Mouse (Mus musculus) liver, postnatal 0 days (tissue): ENCODE measurements around the gene Jph2. TPM values are rescaled to one million over a fixed set of nuclear protein-coding genes. Genes with fewer than 3 reads are reported as not detected.

Experiments used
- ATAC-seq: fragments of 200-750 bp; cut with Nextera tagmentation; 2 replicates; pipeline ENCODE4 v1.8.0; 2017; ENCODE audit warnings: mild to moderate bottlenecking, moderate library complexity
- DNase-seq: peaks from one replicate; pipeline ENCODE4 v3.0.0-alpha.2; 2016
- H3K27ac ChIP-seq: fragments of 300-500 bp; sonication (generic); 2 replicates; pipeline ENCODE4 v1.5.1; 2014; ENCODE audit warnings: antibody characterized with exemption, moderate library complexity, mild to moderate bottlenecking, low read depth
- H3K27me3 ChIP-seq: fragments of 300-500 bp; sonication (generic); 2 replicates; pipeline ENCODE4 v1.6.1; 2014; ENCODE audit warnings: low read length, control low read depth, mixed read lengths; ENCODE audit not compliant: insufficient read depth
- H3K36me3 ChIP-seq: fragments of 300-500 bp; sonication (generic); replicated peaks from 2 replicates; pipeline ENCODE4 v1.6.1; 2014; ENCODE audit warnings: mild to moderate bottlenecking, control low read depth, low read length, moderate library complexity, mixed read lengths; ENCODE audit not compliant: insufficient read depth
- H3K4me1 ChIP-seq: fragments of 300-500 bp; sonication (generic); 2 replicates; pipeline ENCODE4 v1.6.1; 2014; ENCODE audit warnings: antibody characterized with exemption, mild to moderate bottlenecking, control low read depth; ENCODE audit not compliant: insufficient read depth
- H3K4me2 ChIP-seq: fragments of 300-500 bp; sonication (generic); 2 replicates; pipeline ENCODE4 v1.6.1; 2014; ENCODE audit warnings: low read depth, mild to moderate bottlenecking, low read length, moderate library complexity, mixed read lengths
- H3K4me3 ChIP-seq: fragments of 300-500 bp; sonication (generic); 2 replicates; pipeline ENCODE4 v1.5.1; 2014; ENCODE audit warnings: low read depth, low read length
- H3K9ac ChIP-seq: fragments of 300-500 bp; sonication (generic); replicated peaks from 2 replicates; pipeline ENCODE4 v1.6.1; 2014; ENCODE audit warnings: mild to moderate bottlenecking, moderate library complexity
- H3K9me3 ChIP-seq: fragments of 300-500 bp; sonication (generic); 2 replicates; pipeline ENCODE4 v1.6.1; 2016; ENCODE audit warnings: mild to moderate bottlenecking, control low read depth, low read length, mixed read lengths
- CTCF ChIP-seq: sonication (generic); IDR thresholded peaks from 2 replicates; pipeline ENCODE4 v1.5.1; 2016; ENCODE audit warnings: antibody characterized with exemption, low read depth
- EP300 ChIP-seq: IDR thresholded peaks from 2 replicates; pipeline ENCODE4 v1.6.1; 2016; ENCODE audit warnings: antibody characterized with exemption, low read depth, mild to moderate bottlenecking
- WGBS: fragments of 180-500 bp; shearing (Covaris S2); extraction: QIAGEN DNeasy Blood & Tissue Kit; methylation state at CpG from one replicate; pipeline ENCODE4 v1.1.7; 2014; ENCODE audit not compliant: insufficient replicate concordance; 5-methylcytosine and 5-hydroxymethylcytosine counted together
- polyA plus RNA-seq: library from polyadenylated mRNA; unstranded; fragments of >200 nt; fragmentation: Nextera tagmentation; extraction: Ambion mirVana; gene quantifications from 2 replicates; pipeline ENCODE4 v1.2.1, GENCODE M21; 2015

Gene Jph2
- polyA plus RNA-seq, 1 experiment from 2014 or later: 0.11 TPM

DNA sequence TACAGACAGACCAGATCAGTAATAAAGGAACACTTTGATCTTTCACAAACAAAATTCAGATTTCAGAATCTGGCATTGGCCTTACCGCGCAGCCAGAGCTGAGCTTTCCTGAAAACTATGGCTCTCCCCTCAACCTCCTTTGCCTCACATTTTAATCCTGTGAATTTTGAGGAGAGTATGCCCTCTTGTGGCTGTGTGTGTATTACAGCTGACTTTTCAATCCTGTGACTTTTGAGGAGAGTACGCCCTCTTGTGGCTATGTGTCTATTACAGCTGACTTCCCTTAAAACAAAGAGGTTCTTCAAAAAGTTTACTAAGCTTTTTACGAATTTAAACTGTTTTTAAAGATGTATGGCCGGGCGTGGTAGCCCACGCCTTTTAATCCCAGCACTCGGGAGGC lies 3.4 kb upstream of the Jph2 start:
- Histone ChIP-seq H3K36me3 (peaks cover 10% of the 10 kb centered on the region), H3K4me3 (no peak overlapping the region), H3K27ac (no peak overlapping the region), H3K4me2 (no peak overlapping the region), H3K4me1 (peaks cover 14% of the 10 kb centered on the region; the same call in 1 of the 2 replicates), H3K9ac (no peak overlapping the region), H3K9me3 (no peaks in the 10 kb centered on the region), H3K27me3 (no peaks in the 10 kb centered on the region)
- ATAC-seq (peak; percentile 38; the same call in 1 of the 2 replicates), DNase-seq (peak; percentile 83)
- WGBS: 4% methylated on average over 8 of the region's 8 CpGs
- TF ChIP-seq CTCF (peak; percentile 99), EP300 (no peak; the same call in 1 of the 2 replicates)

GRCm38 (mm10) chr2:163399222-163399621 lies 1.4 kb upstream of the Jph2 start:
- no peak for ATAC-seq
- 60% methylated on average over 8 of the region's 8 CpGs for WGBS
- Histone ChIP-seq H3K36me3 (no peaks in the 10 kb centered on the region), H3K9me3 (no peaks in the 10 kb centered on the region), H3K4me3 (no peak overlapping the region), H3K27ac (no peak overlapping the region), H3K4me2 (no peak overlapping the region), H3K9ac (no peak overlapping the region), H3K27me3 (no peaks in the 10 kb centered on the region), H3K4me1 (peaks cover 11% of the 10 kb centered on the region; the same call in 1 of the 2 replicates)
- DNase-seq: no peak
- TF ChIP-seq CTCF: no peak

DNA sequence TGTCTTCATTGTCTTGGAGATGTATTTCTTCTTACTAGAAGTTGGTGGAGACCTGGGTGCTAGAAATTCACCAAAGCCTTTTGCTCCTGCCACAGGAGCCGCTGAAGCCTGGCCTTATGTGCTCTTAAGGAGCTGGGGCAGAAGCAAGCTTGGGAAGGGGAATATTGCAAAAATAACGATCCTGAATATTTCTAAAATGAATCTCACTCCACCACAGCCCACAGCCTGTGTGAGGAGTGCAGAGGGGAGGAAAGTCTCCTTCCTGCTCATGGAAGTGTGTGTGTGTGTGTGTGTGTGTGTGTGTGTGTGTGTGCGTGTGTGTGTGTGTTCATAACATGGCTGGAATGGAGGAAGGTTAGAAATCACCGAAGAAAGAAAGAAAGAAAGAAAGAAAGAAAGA lies 977 bp upstream of the Jph2 start:
- ATAC-seq (no peak), DNase-seq (no peak)
- 72% methylated on average over 4 of the region's 4 CpGs for WGBS
- Histone ChIP-seq H3K4me2 (no peak overlapping the region), H3K27ac (no peak overlapping the region), H3K9ac (no peak overlapping the region), H3K4me3 (no peak overlapping the region), H3K27me3 (no peaks in the 10 kb centered on the region), H3K4me1 (peaks cover 8% of the 10 kb centered on the region; the same call in 1 of the 2 replicates), H3K36me3 (no peaks in the 10 kb centered on the region), H3K9me3 (no peaks in the 10 kb centered on the region)
- TF ChIP-seq EP300 (no peak), CTCF (no peak)

DNA sequence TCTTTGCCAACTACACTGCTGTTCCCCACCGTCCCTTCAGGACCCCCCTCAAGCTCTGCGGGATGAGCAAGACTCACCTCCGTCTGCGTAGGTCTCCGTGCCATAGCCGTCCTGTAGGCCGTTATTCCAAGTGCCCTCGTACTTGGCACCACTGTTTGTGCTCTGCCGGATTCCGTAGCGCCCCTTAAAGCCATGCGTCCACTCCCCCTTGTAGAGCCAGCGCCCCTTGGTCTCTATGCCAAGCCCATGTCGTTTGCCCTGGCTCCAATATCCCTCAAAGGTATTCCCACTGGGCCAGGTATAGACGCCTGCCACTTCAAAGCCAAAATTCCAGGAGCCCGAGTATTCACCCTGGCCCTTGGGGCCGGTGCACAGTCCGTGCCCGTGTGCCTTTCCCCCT lies 722 bp downstream of the Jph2 start:
- WGBS: 85% methylated on average over 19 of the region's 19 CpGs
- TF ChIP-seq CTCF (no peak), EP300 (no peak)
- H3K27ac ChIP-seq: no peak overlapping the region
- H3K4me3 ChIP-seq: no peak overlapping the region
- ATAC-seq (no peak), DNase-seq (no peak)
- H3K36me3 ChIP-seq: no peaks in the 10 kb centered on the region
- no peak overlapping the region for H3K9ac ChIP-seq
- H3K4me2 ChIP-seq: 0 out of 2 replicates have a peak overlapping the region, but pooled peaks have one; percentile 15
- no peaks in the 10 kb centered on the region for H3K4me1 ChIP-seq
- no peaks in the 10 kb centered on the region for H3K9me3 ChIP-seq
- no peaks in the 10 kb centered on the region for H3K27me3 ChIP-seq

DNA sequence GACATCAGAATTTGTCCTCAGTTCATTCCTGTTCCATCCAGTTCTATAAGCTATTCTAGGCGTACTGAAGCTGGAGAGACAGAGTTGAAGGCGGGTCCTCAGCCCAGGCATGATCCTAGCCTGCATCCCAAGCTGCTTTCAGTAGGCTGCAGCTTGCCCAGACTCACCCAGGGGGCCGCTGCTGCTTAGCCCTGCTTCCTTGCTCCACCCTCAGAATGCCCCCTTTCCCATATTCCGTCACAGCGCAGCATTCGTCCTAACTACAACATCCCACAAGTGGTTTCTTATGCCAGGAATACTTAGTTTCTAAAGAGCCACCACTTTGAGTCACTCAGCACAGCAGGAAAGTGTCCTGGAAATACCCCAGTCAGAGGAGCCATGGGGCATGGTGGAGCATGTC lies 2.8 kb downstream of the Jph2 start:
- H3K4me1 ChIP-seq: no peaks in the 10 kb centered on the region
- no peak overlapping the region for H3K27ac ChIP-seq
- 71% methylated on average over 6 of the region's 6 CpGs for WGBS
- H3K4me2 ChIP-seq: no peak overlapping the region
- TF ChIP-seq EP300 (no peak), CTCF (no peak)
- H3K4me3 ChIP-seq: no peak overlapping the region
- H3K9ac ChIP-seq: no peak overlapping the region
- DNase-seq (no peak), ATAC-seq (no peak)
- no peaks in the 10 kb centered on the region for H3K27me3 ChIP-seq
- H3K9me3 ChIP-seq: no peaks in the 10 kb centered on the region
- H3K36me3 ChIP-seq: no peaks in the 10 kb centered on the region

GRCm38 (mm10) chr2:163393976-163394375 lies 3.8 kb downstream of the Jph2 start:
- DNase-seq: no peak
- no peak for ATAC-seq
- WGBS: 63% methylated on average over 6 of the region's 6 CpGs
- Histone ChIP-seq H3K4me3 (no peak overlapping the region), H3K36me3 (no peaks in the 10 kb centered on the region), H3K4me2 (no peak overlapping the region), H3K4me1 (no peaks in the 10 kb centered on the region), H3K27ac (no peak overlapping the region), H3K27me3 (no peaks in the 10 kb centered on the region), H3K9me3 (no peaks in the 10 kb centered on the region), H3K9ac (no peak overlapping the region)
- no peak for TF ChIP-seq EP300
- TF ChIP-seq CTCF: no peak

- TF ChIP-seq CTCF (no peak), EP300 (no peak)
- no peak for ATAC-seq
Observed at GRCm38 (mm10) chr2:163393241-163393640, 4.6 kb downstream of the Jph2 start.

More at GRCm38 (mm10) chr2:163393241-163393640, 4.6 kb downstream of the Jph2 start:
- H3K27me3 ChIP-seq: no peaks in the 10 kb centered on the region
- H3K4me1 ChIP-seq: no peaks in the 10 kb centered on the region
- WGBS: 78% methylated on average over 10 of the region's 10 CpGs
- no peak for DNase-seq
- H3K9ac ChIP-seq: no peak overlapping the region
- no peaks in the 10 kb centered on the region for H3K9me3 ChIP-seq
- no peak overlapping the region for H3K4me3 ChIP-seq
- H3K27ac ChIP-seq: no peak overlapping the region
- no peak overlapping the region for H3K4me2 ChIP-seq
- H3K36me3 ChIP-seq: no peaks in the 10 kb centered on the region
